Mouse (Mus musculus) MEL (cell line): ENCODE results near the gene Trip13. TPM values are rescaled to one million over a fixed set of nuclear protein-coding genes. Genes with fewer than 3 reads are reported as not detected.

Experiments used
- DNase-seq: peaks from one replicate; pipeline ENCODE4 v3.0.0; 2011; ENCODE audit warnings: low read depth, low spot score
- H3K27ac ChIP-seq: 2 replicates; pipeline ENCODE4 v1.5.1; 2012; ENCODE audit warnings: low read depth, mild to moderate bottlenecking, control low read depth, low read length, moderate library complexity; ENCODE audit not compliant: control insufficient read depth
- H3K27me3 ChIP-seq, 2 experiments: fragments of 150-350 bp in 1 of 2; sonication (generic) in 1 of 2; 2 replicates each; pipeline ENCODE4 v1.6.1; 2012; ENCODE audit warnings: low read length in 2 of 2, mild to moderate bottlenecking in 2 of 2, improper control_type of control experiment in 1 of 2, moderate library complexity in 1 of 2; ENCODE audit not compliant: insufficient read depth in 2 of 2, control insufficient read depth in 1 of 2
- H3K36me3 ChIP-seq, 2 experiments: 2 replicates each; pipeline ENCODE4 v1.6.1; 2012 to 2014; ENCODE audit warnings: low read length in 2 of 2, improper control_type of control experiment in 1 of 2, inconsistent platforms in 1 of 2, mild to moderate bottlenecking in 1 of 2; ENCODE audit not compliant: insufficient read depth in 2 of 2, control insufficient read depth in 1 of 2
- H3K4me1 ChIP-seq, 2 experiments: fragments of 150-350 bp in 1 of 2; sonication (generic) in 1 of 2; 2 replicates each; pipeline ENCODE4 v1.6.1; 2012; ENCODE audit warnings: low read length in 2 of 2, improper control_type of control experiment in 1 of 2, mild to moderate bottlenecking in 1 of 2; ENCODE audit not compliant: insufficient read depth in 2 of 2, control insufficient read depth in 1 of 2
- H3K4me3 ChIP-seq, 2 experiments: fragments of 150-350 bp in 1 of 2; sonication (generic) in 1 of 2; 2 replicates each; pipeline ENCODE4 v1.5.1; 2012; ENCODE audit warnings: low read depth in 2 of 2, low read length in 2 of 2, mild to moderate bottlenecking in 2 of 2, moderate library complexity in 2 of 2, control low read depth in 1 of 2, improper control_type of control experiment in 1 of 2; ENCODE audit not compliant: control insufficient read depth in 1 of 2, insufficient read depth in 1 of 2
- H3K79me2 ChIP-seq: 2 replicates; pipeline ENCODE4 v1.6.1; 2012; ENCODE audit warnings: mild to moderate bottlenecking, low read length, moderate library complexity; ENCODE audit not compliant: control insufficient read depth, poor library complexity, insufficient read depth
- H3K9ac ChIP-seq: 2 replicates; pipeline ENCODE4 v1.6.1; 2012; ENCODE audit warnings: low read depth, mild to moderate bottlenecking, control low read depth, low read length, moderate library complexity; ENCODE audit not compliant: control insufficient read depth, poor library complexity, severe bottlenecking
- H3K9me3 ChIP-seq: fragments of 150-350 bp; sonication (generic); replicated peaks from 2 replicates; pipeline ENCODE4 v1.6.1; 2012; ENCODE audit warnings: mild to moderate bottlenecking, low read length, improper control_type of control experiment, moderate library complexity; ENCODE audit not compliant: insufficient read depth
- CTCF ChIP-seq, 3 experiments: IDR thresholded peaks in 2 of 3; conservative IDR thresholded peaks in 1 of 3; 2 replicates each; pipeline ENCODE4 v1.5.1; 2011 to 2012; ENCODE audit warnings: low read length in 3 of 3, low read depth in 2 of 3, mild to moderate bottlenecking in 2 of 3, improper control_type of control experiment in 1 of 3, inconsistent platforms in 1 of 3, mixed read lengths in 1 of 3, moderate library complexity in 1 of 3; ENCODE audit not compliant: control insufficient read depth in 1 of 3, insufficient read depth in 1 of 3, poor library complexity in 1 of 3, severe bottlenecking in 1 of 3
- ELF1 ChIP-seq: IDR thresholded peaks from 2 replicates; pipeline ENCODE4 v1.6.1; 2014; ENCODE audit warnings: low read depth, mild to moderate bottlenecking, inconsistent platforms, low read length, improper control_type of control experiment, moderate library complexity
- GATA1 ChIP-seq: IDR thresholded peaks from 2 replicates; pipeline ENCODE4 v1.6.1; 2011; ENCODE audit warnings: low read depth, low read length, improper control_type of control experiment
- HCFC1 ChIP-seq: IDR thresholded peaks from 2 replicates; pipeline ENCODE4 v1.6.1; 2012; ENCODE audit warnings: low read depth, mild to moderate bottlenecking, inconsistent platforms, low read length, improper control_type of control experiment, moderate library complexity
- JUND ChIP-seq: IDR thresholded peaks from 2 replicates; pipeline ENCODE4 v1.6.1; 2011; ENCODE audit warnings: low read depth, mild to moderate bottlenecking, improper control_type of control experiment, low read length
- MAX ChIP-seq: IDR thresholded peaks from 2 replicates; pipeline ENCODE4 v1.6.1; 2011; ENCODE audit warnings: low read length, improper control_type of control experiment
- NELFE ChIP-seq: IDR thresholded peaks from 2 replicates; pipeline ENCODE4 v1.6.1; 2011; ENCODE audit warnings: low read depth, low read length, improper control_type of control experiment
- RAD21 ChIP-seq: IDR thresholded peaks from 2 replicates; pipeline ENCODE4 v1.6.1; 2011; ENCODE audit warnings: mild to moderate bottlenecking, low read depth, low read length, improper control_type of control experiment
- TAL1 ChIP-seq: IDR thresholded peaks from 2 replicates; pipeline ENCODE4 v1.6.1; 2012; ENCODE audit warnings: mild to moderate bottlenecking, inconsistent platforms, low read length, moderate library complexity, mixed read lengths
- TBP ChIP-seq: IDR thresholded peaks from 2 replicates; pipeline ENCODE4 v1.8.0; 2011; ENCODE audit warnings: low read depth, low read length, improper control_type of control experiment
- UBTF ChIP-seq: IDR thresholded peaks from 2 replicates; pipeline ENCODE4 v1.6.1; 2012; ENCODE audit warnings: low read depth, mild to moderate bottlenecking, inconsistent platforms, low read length, improper control_type of control experiment, moderate library complexity, borderline replicate concordance; ENCODE audit not compliant: insufficient read depth
- polyA plus RNA-seq, 2 experiments: library from polyadenylated mRNA; stranded (reverse) in 1 of 2; unstranded in 1 of 2; fragments of >175 nt in 1 of 2; fragments of >200 nt in 1 of 2; gene quantifications; 2 replicates each; pipeline versions ENCODE4 v1.2.1 to v1.2.4; 2012; ENCODE audit warnings: low replicate concordance in 2 of 2, low read depth in 1 of 2; ENCODE audit not compliant: insufficient read length in 2 of 2, insufficient read depth in 1 of 2, missing spikeins in 1 of 2
- total RNA-seq: library from RNA; depleted of rRNA; stranded (reverse); fragments of 300-350 nt; gene quantifications from 2 replicates; pipeline ENCODE4 v1.2.3, GENCODE M21; 2012; rRNA removed

Trip13 gene
- total and polyA plus RNA-seq, 3 experiments, result 48.9 to 55.3 TPM; not detected in 1

DNA sequence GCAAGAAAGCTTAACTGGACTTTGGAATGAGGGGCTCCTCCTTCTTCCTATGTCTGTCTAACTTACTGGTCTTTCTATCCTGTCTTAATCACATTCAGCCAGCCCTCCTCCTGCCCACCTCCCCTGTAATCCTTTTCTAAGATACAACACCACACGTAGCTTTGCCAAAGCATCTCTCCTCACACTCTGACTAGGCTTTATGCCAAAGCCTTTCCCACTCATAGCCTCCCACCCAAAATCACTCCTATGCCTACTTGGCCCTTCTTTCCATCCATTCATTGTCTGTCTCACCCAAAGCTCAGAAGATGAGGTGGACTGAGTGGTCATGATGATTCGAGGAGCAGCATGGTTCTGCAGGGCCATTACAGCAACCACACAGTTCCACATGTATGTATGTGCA lies 65.4 kb downstream of the Trip13 start:
- H3K4me3 ChIP-seq, result no peak overlapping the region
- no peaks in the 10 kb centered on the region for H3K4me1 ChIP-seq
- no peaks in the 10 kb centered on the region for H3K79me2 ChIP-seq
- H3K9ac ChIP-seq, result no peak overlapping the region
- no peak for DNase-seq
- H3K27ac ChIP-seq, result no peak overlapping the region
- peaks cover 6% of the 10 kb centered on the region in 2 experiments; a peak in 3 of 4 replicates for H3K27me3 ChIP-seq
- no peaks in the 10 kb centered on the region for H3K9me3 ChIP-seq
- H3K36me3 ChIP-seq, result no peaks in the 10 kb centered on the region
- TF ChIP-seq TAL1 (no peak), NELFE (no peak), ELF1 (no peak), CTCF (IDR thresholded peaks at IDR 0.05 in 2 of 3, conservative IDR thresholded peaks at IDR 0.05 in 1 of 3; ENCODE audit: control insufficient read depth in 1 of 3, insufficient read depth in 1 of 3, low read depth in 2 of 3, low read length in 3 of 3, poor library complexity in 1 of 3, severe bottlenecking in 1 of 3) (no peak), JUND (no peak), GATA1 (no peak), MAX (no peak), RAD21 (no peak), TBP (no peak), HCFC1 (no peak), UBTF (no peak)

Other genes with a start within 250 kb of the Trip13 start
- gene Slc6a19, start 232.9 kb downstream of the Trip13 start, total RNA-seq, result not detected in 2 replicates
- not detected for gene Slc6a19, start 232.9 kb downstream of the Trip13 start, polyA plus RNA-seq
- gene Slc12a7, start 204.7 kb downstream of the Trip13 start, total RNA-seq, result 3.1 and 3.5 TPM in 2 replicates
- gene Slc12a7, start 204.7 kb downstream of the Trip13 start, polyA plus RNA-seq, result 1 to 10 TPM in 1 of 2 experiments, not detected in 1; 6.9 TPM
- gene Nkd2, start 90.2 kb downstream of the Trip13 start, total RNA-seq, result not detected in 2 replicates
- not detected for gene Nkd2, start 90.2 kb downstream of the Trip13 start, polyA plus RNA-seq
- gene Brd9, start within 50 bp of the Trip13 start, total RNA-seq, result 19.0 and 21.4 TPM in 2 replicates
- gene Brd9, start within 50 bp of the Trip13 start, polyA plus RNA-seq, result 10 to 100 TPM in 1 of 2 experiments, not detected in 1; 29.2 TPM
- not detected in 2 replicates for gene Zdhhc11, start 26.1 kb upstream of the Trip13 start, total RNA-seq
- gene Zdhhc11, start 26.1 kb upstream of the Trip13 start, polyA plus RNA-seq, result not detected
- gene Tppp, start 71.6 kb upstream of the Trip13 start, total RNA-seq, result not detected in 2 replicates
- under 1 TPM in 1 of 2 experiments, not detected in 1; 0.04 TPM for gene Tppp, start 71.6 kb upstream of the Trip13 start, polyA plus RNA-seq
- gene Cep72, start 124.5 kb upstream of the Trip13 start, total RNA-seq, result 2.2 and 3.9 TPM in 2 replicates
- gene Cep72, start 124.5 kb upstream of the Trip13 start, polyA plus RNA-seq, result 1 to 10 TPM in 1 of 2 experiments, not detected in 1; 7.0 TPM
- 0.04 TPM in 1 of 2 replicates, not detected in the other for gene Slc9a3, start 183.7 kb upstream of the Trip13 start, total RNA-seq
- gene Slc9a3, start 183.7 kb upstream of the Trip13 start, polyA plus RNA-seq, result not detected